Mouse (Mus musculus) liver, adult 2 months (tissue): ENCODE measurements at regions not wholly inside any gene's neighbourhood (a gene's known extent, or its start where the extent isn't known, plus 50 kb on each side); places are given as distances from the start of the nearest gene placed in this dataset.

Source experiments
- CTCF ChIP-seq: fragments of 200-500 bp; IDR thresholded peaks from 2 replicates; pipeline ENCODE4 v1.5.1; 2011; ENCODE audit warnings: low read depth, low read length, control low read depth
- POLR2A ChIP-seq: fragments of 200-500 bp; IDR thresholded peaks from 2 replicates; pipeline ENCODE4 v1.6.1; 2011; ENCODE audit warnings: low read length, control low read depth; ENCODE audit not compliant: insufficient read depth; ENCODE audit errors: extremely low read depth

DNA sequence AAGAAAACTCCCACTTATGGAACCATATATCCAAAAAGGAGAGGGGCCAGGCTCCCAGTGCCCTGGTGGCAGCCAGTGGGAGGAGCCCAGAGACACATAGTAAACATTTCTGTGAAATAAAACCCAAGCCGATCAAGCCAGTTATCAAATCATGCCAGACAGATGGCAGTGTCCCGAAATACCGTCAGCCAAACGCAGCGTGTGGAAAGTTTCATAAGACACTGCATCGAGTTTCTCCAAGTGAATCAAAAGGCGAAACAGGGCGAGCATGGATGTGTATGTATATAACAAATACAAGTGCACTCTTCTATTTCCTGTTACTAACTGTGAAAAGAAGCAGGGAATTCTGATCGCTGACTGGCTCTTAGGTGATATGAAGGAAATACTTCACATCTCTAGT is 154.8 kb upstream of the Zfp637 start:
- no peak for TF ChIP-seq CTCF
- TF ChIP-seq POLR2A: no peak
